Mouse (Mus musculus) heart, embryonic 15.5 days (tissue): ENCODE data around the gene Saysd1. TPM values are rescaled to one million over a fixed set of nuclear protein-coding genes. Genes with fewer than 3 reads are reported as not detected.

Experiments used
- ATAC-seq: fragments of 200-750 bp; cut with Nextera tagmentation; replicated peaks from 2 replicates; pipeline ENCODE4 v1.8.0; 2017; ENCODE audit warnings: low read depth, moderate TSS enrichment; ENCODE audit not compliant: insufficient number of reproducible peaks, insufficient read depth, low FRiP score
- H3K27ac ChIP-seq: fragments of 300-500 bp; sonication (generic); 2 replicates; pipeline ENCODE4 v1.5.1; 2015; ENCODE audit warnings: mild to moderate bottlenecking, inconsistent platforms
- H3K27me3 ChIP-seq: fragments of 300-500 bp; sonication (generic); 2 replicates; pipeline ENCODE4 v1.6.1; 2015; ENCODE audit warnings: inconsistent platforms
- H3K36me3 ChIP-seq: fragments of 300-500 bp; sonication (generic); 2 replicates; pipeline ENCODE4 v1.6.1; 2015; ENCODE audit warnings: mild to moderate bottlenecking, inconsistent platforms
- H3K4me1 ChIP-seq: fragments of 300-500 bp; sonication (generic); replicated peaks from 2 replicates; pipeline ENCODE4 v1.6.1; 2015; ENCODE audit warnings: inconsistent platforms
- H3K4me2 ChIP-seq: fragments of 300-500 bp; sonication (generic); 2 replicates; pipeline ENCODE4 v1.6.1; 2015; ENCODE audit warnings: inconsistent platforms, mild to moderate bottlenecking, moderate library complexity
- H3K4me3 ChIP-seq: fragments of 300-500 bp; sonication (generic); 2 replicates; pipeline ENCODE4 v1.5.1; 2015; ENCODE audit warnings: mild to moderate bottlenecking, inconsistent platforms
- H3K9ac ChIP-seq: fragments of 300-500 bp; sonication (generic); 2 replicates; pipeline ENCODE4 v1.6.1; 2015; ENCODE audit warnings: mild to moderate bottlenecking, inconsistent platforms
- H3K9me3 ChIP-seq: fragments of 300-500 bp; sonication (generic); replicated peaks from 2 replicates; pipeline ENCODE4 v1.6.1; 2016; ENCODE audit warnings: inconsistent platforms
- WGBS: fragments of 180-500 bp; shearing (Covaris S2); methylation state at CpG from one replicate; pipeline ENCODE4 v1.1.7; 2015; ENCODE audit warnings: mixed read lengths; 5-methylcytosine and 5-hydroxymethylcytosine counted together
- polyA plus RNA-seq: library from polyadenylated mRNA; unstranded; fragments of >200 nt; fragmentation: Nextera tagmentation; extraction: Ambion mirVana; gene quantifications from 2 replicates; pipeline ENCODE4 v1.2.1, GENCODE M21; 2015

The Saysd1 gene
- polyA plus RNA-seq, 1 experiment from 2014 or later, result 7.7 TPM

- ATAC-seq, result no peak
Measured at GRCm38 (mm10) chr14:20175705-20176104, 37.4 kb upstream of the Saysd1 start.

GRCm38 (mm10) chr14:20175114-20175513, 36.8 kb upstream of the Saysd1 start:
- WGBS, result 88% methylated on average over 7 of the region's 7 CpGs
- no peaks in the 10 kb centered on the region for H3K27me3 ChIP-seq
- H3K9ac ChIP-seq, result no peak overlapping the region
- ATAC-seq, result no peak
- no peak overlapping the region for H3K27ac ChIP-seq
- no peak overlapping the region for H3K4me2 ChIP-seq
- no peak overlapping the region for H3K4me3 ChIP-seq
- no peaks in the 10 kb centered on the region for H3K9me3 ChIP-seq
- H3K4me1 ChIP-seq, result peaks cover 18% of the 10 kb centered on the region
- no peaks in the 10 kb centered on the region for H3K36me3 ChIP-seq

More at GRCm38 (mm10) chr14:20175705-20176104, 37.4 kb upstream of the Saysd1 start:
- Histone ChIP-seq H3K9ac (no peak overlapping the region), H3K27me3 (no peaks in the 10 kb centered on the region), H3K27ac (no peak overlapping the region), H3K9me3 (no peaks in the 10 kb centered on the region), H3K36me3 (no peaks in the 10 kb centered on the region), H3K4me1 (peaks cover 24% of the 10 kb centered on the region), H3K4me2 (no peak overlapping the region), H3K4me3 (no peak overlapping the region)
- WGBS, result 71% methylated on average over 4 of the region's 4 CpGs

- Histone ChIP-seq H3K36me3 (no peaks in the 10 kb centered on the region), H3K4me3 (no peak overlapping the region), H3K9me3 (no peaks in the 10 kb centered on the region), H3K27me3 (no peaks in the 10 kb centered on the region), H3K4me2 (no peak overlapping the region), H3K9ac (no peak overlapping the region), H3K27ac (no peak overlapping the region), H3K4me1 (peaks cover 15% of the 10 kb centered on the region)
- 79% methylated on average over 6 of the region's 6 CpGs for WGBS
- ATAC-seq, result no peak
Measured at GRCm38 (mm10) chr14:20174696-20175095, 36.4 kb upstream of the Saysd1 start.

GRCm38 (mm10) chr14:20173873-20174490, 35.6 kb upstream of the Saysd1 start:
- no peak for ATAC-seq
- H3K27ac ChIP-seq, result peak overlapping the region; percentile 28; the same call in 1 of the 2 replicates
- 84% methylated on average over 14 of the region's 14 CpGs for WGBS

GRCm38 (mm10) chr14:20172924-20173323, 34.6 kb upstream of the Saysd1 start:
- Histone ChIP-seq H3K9me3 (no peaks in the 10 kb centered on the region), H3K4me3 (no peak overlapping the region), H3K4me1 (peaks cover 12% of the 10 kb centered on the region), H3K27me3 (no peaks in the 10 kb centered on the region), H3K27ac (peak overlapping the region; percentile 28; the same call in 1 of the 2 replicates), H3K9ac (no peak overlapping the region), H3K4me2 (no peak overlapping the region), H3K36me3 (no peaks in the 10 kb centered on the region)
- ATAC-seq, result no peak
- 41% methylated on average over 4 of the region's 4 CpGs for WGBS

More at GRCm38 (mm10) chr14:20173873-20174490, 35.6 kb upstream of the Saysd1 start:
- H3K27me3 ChIP-seq, result no peaks in the 10 kb centered on the region
- H3K9ac ChIP-seq, result no peak overlapping the region
- no peak overlapping the region for H3K4me2 ChIP-seq
- H3K9me3 ChIP-seq, result no peaks in the 10 kb centered on the region
- H3K36me3 ChIP-seq, result no peaks in the 10 kb centered on the region
- peaks cover 12% of the 10 kb centered on the region for H3K4me1 ChIP-seq
- H3K4me3 ChIP-seq, result no peak overlapping the region

- H3K9ac ChIP-seq, result no peak overlapping the region
- no peak for ATAC-seq
- WGBS, result 57% methylated on average over 5 of the region's 5 CpGs
- no peak overlapping the region for H3K4me3 ChIP-seq
- no peak overlapping the region for H3K4me2 ChIP-seq
- H3K27ac ChIP-seq, result peak overlapping the region; percentile 28; the same call in 1 of the 2 replicates
- H3K9me3 ChIP-seq, result no peaks in the 10 kb centered on the region
- H3K36me3 ChIP-seq, result no peaks in the 10 kb centered on the region
- peaks cover 12% of the 10 kb centered on the region for H3K4me1 ChIP-seq
- H3K27me3 ChIP-seq, result no peaks in the 10 kb centered on the region
Measured at GRCm38 (mm10) chr14:20172509-20172908, 34.2 kb upstream of the Saysd1 start.

- Histone ChIP-seq H3K36me3 (no peaks in the 10 kb centered on the region), H3K4me3 (no peak overlapping the region), H3K4me1 (peaks cover 12% of the 10 kb centered on the region), H3K4me2 (no peak overlapping the region), H3K27ac (no peak overlapping the region), H3K9ac (no peak overlapping the region), H3K9me3 (no peaks in the 10 kb centered on the region), H3K27me3 (no peaks in the 10 kb centered on the region)
- ATAC-seq, result no peak
- WGBS, result 58% methylated on average over 3 of the region's 3 CpGs
Measured at GRCm38 (mm10) chr14:20171840-20172239, 33.5 kb upstream of the Saysd1 start.

- no peak overlapping the region for H3K4me3 ChIP-seq
- no peaks in the 10 kb centered on the region for H3K27me3 ChIP-seq
- H3K9me3 ChIP-seq, result no peaks in the 10 kb centered on the region
- no peak overlapping the region for H3K9ac ChIP-seq
- 89% methylated on average over 4 of the region's 4 CpGs for WGBS
- H3K36me3 ChIP-seq, result no peaks in the 10 kb centered on the region
- H3K4me2 ChIP-seq, result no peak overlapping the region
- no peak overlapping the region for H3K27ac ChIP-seq
- no peak for ATAC-seq
- peaks cover 25% of the 10 kb centered on the region for H3K4me1 ChIP-seq
Measured at GRCm38 (mm10) chr14:20169251-20169650, 30.9 kb upstream of the Saysd1 start.

- WGBS, result 64% methylated on average over 1 of the region's 1 CpGs
- H3K9ac ChIP-seq, result no peak overlapping the region
- ATAC-seq, result no peak
- H3K27ac ChIP-seq, result no peak overlapping the region
- H3K4me1 ChIP-seq, result peaks cover 25% of the 10 kb centered on the region
- no peak overlapping the region for H3K4me2 ChIP-seq
- H3K36me3 ChIP-seq, result no peaks in the 10 kb centered on the region
- no peak overlapping the region for H3K4me3 ChIP-seq
- H3K27me3 ChIP-seq, result no peaks in the 10 kb centered on the region
- H3K9me3 ChIP-seq, result no peaks in the 10 kb centered on the region
Measured at GRCm38 (mm10) chr14:20168478-20168877, 30.1 kb upstream of the Saysd1 start.

GRCm38 (mm10) chr14:20168054-20168453, 29.7 kb upstream of the Saysd1 start:
- Histone ChIP-seq H3K27me3 (no peaks in the 10 kb centered on the region), H3K4me1 (peaks cover 23% of the 10 kb centered on the region)
- 90% methylated on average over 2 of the region's 2 CpGs for WGBS

GRCm38 (mm10) chr14:20165413-20165812, 27.1 kb upstream of the Saysd1 start:
- Histone ChIP-seq H3K27me3 (no peaks in the 10 kb centered on the region), H3K9me3 (no peaks in the 10 kb centered on the region), H3K27ac (no peak overlapping the region), H3K4me3 (no peak overlapping the region), H3K36me3 (no peaks in the 10 kb centered on the region), H3K4me1 (peaks cover 26% of the 10 kb centered on the region), H3K9ac (no peak overlapping the region), H3K4me2 (no peak overlapping the region)
- ATAC-seq, result peak; percentile 75
- WGBS, result 52% methylated on average over 1 of the region's 1 CpGs

More at GRCm38 (mm10) chr14:20168054-20168453, 29.7 kb upstream of the Saysd1 start:
- no peak overlapping the region for H3K27ac ChIP-seq
- H3K4me3 ChIP-seq, result no peak overlapping the region
- H3K9me3 ChIP-seq, result no peaks in the 10 kb centered on the region
- H3K4me2 ChIP-seq, result no peak overlapping the region
- ATAC-seq, result no peak
- H3K36me3 ChIP-seq, result no peaks in the 10 kb centered on the region
- H3K9ac ChIP-seq, result no peak overlapping the region

GRCm38 (mm10) chr14:20164438-20164837, 26.1 kb upstream of the Saysd1 start:
- ATAC-seq, result no peak
- no peaks in the 10 kb centered on the region for H3K36me3 ChIP-seq
- no peak overlapping the region for H3K27ac ChIP-seq
- H3K27me3 ChIP-seq, result no peaks in the 10 kb centered on the region
- peaks cover 29% of the 10 kb centered on the region for H3K4me1 ChIP-seq
- 89% methylated on average over 7 of the region's 7 CpGs for WGBS
- no peaks in the 10 kb centered on the region for H3K9me3 ChIP-seq
- no peak overlapping the region for H3K9ac ChIP-seq
- no peak overlapping the region for H3K4me2 ChIP-seq
- H3K4me3 ChIP-seq, result no peak overlapping the region
